Mouse (Mus musculus) stomach, postnatal 0 days (tissue): ENCODE measurements at regions not wholly inside any gene's neighbourhood (a gene's known extent, or its start where the extent isn't known, plus 50 kb on each side); places are given as distances from the start of the nearest gene placed in this dataset.

Experiments
- ATAC-seq: fragments of 200-750 bp; cut with Nextera tagmentation; 2 replicates; pipeline ENCODE4 v1.8.0; 2017; ENCODE audit not compliant: low FRiP score, low TSS enrichment
- DNase-seq: peaks from one replicate; pipeline ENCODE4 v3.0.0-alpha.2; 2016; ENCODE audit warnings: low spot score
- H3K27ac ChIP-seq: fragments of 300-500 bp; sonication (generic); replicated peaks from 2 replicates; pipeline ENCODE4 v1.5.1; 2014; ENCODE audit warnings: mild to moderate bottlenecking, control low read depth
- H3K27me3 ChIP-seq: fragments of 300-500 bp; sonication (generic); 2 replicates; pipeline ENCODE4 v1.6.1; 2014; ENCODE audit warnings: low read length; ENCODE audit not compliant: control insufficient read depth, insufficient read depth
- H3K36me3 ChIP-seq: fragments of 300-500 bp; sonication (generic); 2 replicates; pipeline ENCODE4 v1.6.1; 2014; ENCODE audit warnings: low read length, mixed read lengths; ENCODE audit not compliant: control insufficient read depth, insufficient read depth
- H3K4me1 ChIP-seq: fragments of 300-500 bp; sonication (generic); replicated peaks from 2 replicates; pipeline ENCODE4 v1.6.1; 2014; ENCODE audit warnings: antibody characterized with exemption; ENCODE audit not compliant: control insufficient read depth, insufficient read depth
- H3K4me2 ChIP-seq: fragments of 300-500 bp; sonication (generic); replicated peaks from 2 replicates; pipeline ENCODE4 v1.6.1; 2014; ENCODE audit warnings: low read depth, mild to moderate bottlenecking, control low read depth, moderate library complexity
- H3K4me3 ChIP-seq: fragments of 300-500 bp; sonication (generic); 2 replicates; pipeline ENCODE4 v1.5.1; 2014; ENCODE audit warnings: low read depth, low read length, control low read depth
- H3K9ac ChIP-seq: fragments of 300-500 bp; sonication (generic); 2 replicates; pipeline ENCODE4 v1.6.1; 2014; ENCODE audit warnings: mild to moderate bottlenecking, low read length, control low read depth, mixed read lengths
- H3K9me3 ChIP-seq: fragments of 300-500 bp; sonication (generic); 2 replicates; pipeline ENCODE4 v1.6.1; 2016; ENCODE audit warnings: low read length; ENCODE audit not compliant: control insufficient read depth
- CTCF ChIP-seq: IDR thresholded peaks from 2 replicates; pipeline ENCODE4 v1.5.1; 2016; ENCODE audit warnings: antibody characterized with exemption, low read depth, mild to moderate bottlenecking, moderate library complexity
- EP300 ChIP-seq: optimal IDR thresholded peaks from 2 replicates; pipeline ENCODE3; 2016; ENCODE audit warnings: antibody characterized with exemption
- WGBS: fragments of 180-500 bp; shearing (Covaris S2); extraction: QIAGEN DNeasy Blood & Tissue Kit; methylation state at CpG from one replicate; pipeline ENCODE4 v1.1.7; 2014; 5-methylcytosine and 5-hydroxymethylcytosine counted together

- no peaks in the 10 kb centered on the region for H3K36me3 ChIP-seq
- no peak for DNase-seq
- no peak for TF ChIP-seq EP300
- TF ChIP-seq CTCF: no peak
- no peaks in the 10 kb centered on the region for H3K27me3 ChIP-seq
- no peak overlapping the region for H3K27ac ChIP-seq
- H3K4me3 ChIP-seq: no peak overlapping the region
- H3K9me3 ChIP-seq: no peaks in the 10 kb centered on the region
- no peak overlapping the region for H3K4me2 ChIP-seq
- H3K9ac ChIP-seq: no peak overlapping the region
- 75% methylated on average over 2 of the region's 2 CpGs for WGBS
- H3K4me1 ChIP-seq: no peaks in the 10 kb centered on the region
- ATAC-seq: no peak
Observed at GRCm38 (mm10) chr15:36719241-36719640, 288.3 kb downstream of the Zfp706 start.

- H3K36me3 ChIP-seq: no peaks in the 10 kb centered on the region
- TF ChIP-seq CTCF (no peak), EP300 (no peak)
- H3K9me3 ChIP-seq: no peaks in the 10 kb centered on the region
- ATAC-seq: no peak
- no peak overlapping the region for H3K27ac ChIP-seq
- WGBS: 81% methylated on average over 6 of the region's 6 CpGs
- H3K27me3 ChIP-seq: no peaks in the 10 kb centered on the region
- H3K4me3 ChIP-seq: no peak overlapping the region
- no peak overlapping the region for H3K9ac ChIP-seq
- no peak for DNase-seq
- H3K4me2 ChIP-seq: no peak overlapping the region
- no peaks in the 10 kb centered on the region for H3K4me1 ChIP-seq
Observed at GRCm38 (mm10) chr15:36717835-36718234, 289.7 kb downstream of the Zfp706 start.

GRCm38 (mm10) chr15:36716686-36717038 is 290.9 kb downstream of the Zfp706 start:
- H3K9me3 ChIP-seq: no peaks in the 10 kb centered on the region
- peak overlapping the region; percentile 31; the same call in 1 of the 2 replicates for H3K4me3 ChIP-seq
- no peaks in the 10 kb centered on the region for H3K4me1 ChIP-seq
- ATAC-seq (no peak; the same call in 1 of the 2 replicates), DNase-seq (no peak)
- TF ChIP-seq EP300 (no peak), CTCF (no peak)
- no peaks in the 10 kb centered on the region for H3K27me3 ChIP-seq
- H3K9ac ChIP-seq: peak overlapping the region; percentile 35; the same call in 1 of the 2 replicates
- H3K27ac ChIP-seq: peak overlapping the region; percentile 67
- H3K36me3 ChIP-seq: no peaks in the 10 kb centered on the region
- H3K4me2 ChIP-seq: peak overlapping the region; percentile 46

GRCm38 (mm10) chr15:36715745-36716685 is 291.6 kb downstream of the Zfp706 start:
- WGBS: 8% methylated on average over 26 of the region's 26 CpGs
- Histone ChIP-seq H3K4me2 (peak overlapping the region; percentile 46), H3K9ac (peak overlapping the region; percentile 35), H3K4me3 (peak overlapping the region; percentile 31), H3K36me3 (no peaks in the 10 kb centered on the region), H3K4me1 (no peaks in the 10 kb centered on the region), H3K27ac (peak overlapping the region; percentile 67), H3K9me3 (no peaks in the 10 kb centered on the region), H3K27me3 (no peaks in the 10 kb centered on the region)
- ATAC-seq (peak; percentile 90), DNase-seq (peak; percentile 43)
- TF ChIP-seq CTCF (peak; percentile 92), EP300 (peak; percentile 17)

GRCm38 (mm10) chr15:36715159-36715558 is 292.4 kb downstream of the Zfp706 start:
- Histone ChIP-seq H3K4me3 (no peak overlapping the region), H3K27me3 (no peaks in the 10 kb centered on the region), H3K36me3 (no peaks in the 10 kb centered on the region), H3K9ac (no peak overlapping the region), H3K27ac (no peak overlapping the region), H3K4me1 (no peaks in the 10 kb centered on the region), H3K4me2 (no peak overlapping the region), H3K9me3 (no peaks in the 10 kb centered on the region)
- no peak for DNase-seq
- ATAC-seq: peak; percentile 13; the same call in 1 of the 2 replicates
- TF ChIP-seq CTCF (no peak), EP300 (no peak)
- WGBS: 89% methylated on average over 6 of the region's 6 CpGs

GRCm38 (mm10) chr15:36709788-36710187 is 297.8 kb downstream of the Zfp706 start:
- Histone ChIP-seq H3K36me3 (no peaks in the 10 kb centered on the region), H3K4me2 (no peak overlapping the region), H3K9me3 (no peaks in the 10 kb centered on the region), H3K27me3 (no peaks in the 10 kb centered on the region), H3K27ac (no peak overlapping the region), H3K9ac (no peak overlapping the region), H3K4me3 (no peak overlapping the region), H3K4me1 (no peaks in the 10 kb centered on the region)
- 44% methylated on average over 3 of the region's 3 CpGs for WGBS
- ATAC-seq (peak; percentile 63), DNase-seq (peak; percentile 56)
- TF ChIP-seq CTCF: no peak
- TF ChIP-seq EP300: no peak
